Mouse (Mus musculus): ENCODE measurements around the gene Ccdc141.
"Not testable (repeated sequence)": the region's sequence is repeated elsewhere in the genome, so short reads cannot be mapped to it uniquely, and the experiment has no call there.

The Ccdc141 gene

GRCm38 (mm10) chr2:77061871-77062270 is 108.6 kb downstream of the Ccdc141 start:
- peak; percentile 58 for DNase-seq (ENCODE audit: low spot score)

GRCm38 (mm10) chr2:77059596-77059995 is 110.8 kb downstream of the Ccdc141 start:
- DNase-seq (ENCODE audit: low spot score), result no peak

GRCm38 (mm10) chr2:77056367-77056766 is 114.1 kb downstream of the Ccdc141 start:
- DNase-seq (ENCODE audit: low spot score), result no peak

GRCm38 (mm10) chr2:77042912-77043311 is 127.5 kb downstream of the Ccdc141 start:
- no peak for DNase-seq (ENCODE audit: low spot score)

- DNase-seq (ENCODE audit: low spot score), result no peak
These were observed 130.8 kb downstream of the Ccdc141 start for GRCm38 (mm10) chr2:77039683-77040082.

GRCm38 (mm10) chr2:77039281-77039680 is 131.2 kb downstream of the Ccdc141 start:
- DNase-seq (ENCODE audit: low spot score), result no peak

GRCm38 (mm10) chr2:77037211-77037610 is 133.2 kb downstream of the Ccdc141 start:
- DNase-seq (ENCODE audit: low spot score), result no peak

- no peak for DNase-seq (ENCODE audit: low spot score)
These were observed 136.3 kb downstream of the Ccdc141 start for GRCm38 (mm10) chr2:77034112-77034511.

- no peak for DNase-seq (ENCODE audit: low spot score)
These were observed 136.9 kb downstream of the Ccdc141 start for GRCm38 (mm10) chr2:77033322-77034060.

- DNase-seq (ENCODE audit: low spot score), result no peak
These were observed 149.8 kb downstream of the Ccdc141 start for GRCm38 (mm10) chr2:77020649-77021048.

- DNase-seq (ENCODE audit: low spot score), result no peak
These were observed 152.7 kb downstream of the Ccdc141 start for GRCm38 (mm10) chr2:77017735-77018134.

- not testable (repeated sequence) for DNase-seq (ENCODE audit: low spot score)
These were observed 157.0 kb downstream of the Ccdc141 start for GRCm38 (mm10) chr2:77013449-77013848.

- no peak for DNase-seq (ENCODE audit: low spot score)
These were observed 158.5 kb downstream of the Ccdc141 start for GRCm38 (mm10) chr2:77011981-77012380.

- no peak for DNase-seq (ENCODE audit: low spot score)
These were observed 163.4 kb downstream of the Ccdc141 start for GRCm38 (mm10) chr2:77007015-77007414.

- no peak for DNase-seq (ENCODE audit: low spot score)
These were observed 167.3 kb downstream of the Ccdc141 start for GRCm38 (mm10) chr2:77003148-77003547.

- no peak for DNase-seq (ENCODE audit: low spot score)
These were observed 172.1 kb downstream of the Ccdc141 start for GRCm38 (mm10) chr2:76998351-76998750.

- DNase-seq (ENCODE audit: low spot score), result no peak
These were observed 177.8 kb downstream of the Ccdc141 start for GRCm38 (mm10) chr2:76992493-76993201.

- no peak for DNase-seq (ENCODE audit: low spot score)
These were observed 183.1 kb downstream of the Ccdc141 start for GRCm38 (mm10) chr2:76987317-76987716.

- DNase-seq (ENCODE audit: low spot score), result no peak
These were observed 186.1 kb downstream of the Ccdc141 start for GRCm38 (mm10) chr2:76984384-76984783.

GRCm38 (mm10) chr2:76983601-76984000 is 186.8 kb downstream of the Ccdc141 start:
- DNase-seq (ENCODE audit: low spot score), result no peak

- DNase-seq (ENCODE audit: low spot score), result no peak
These were observed 187.9 kb downstream of the Ccdc141 start, which contains the start of gene Ttn for GRCm38 (mm10) chr2:76982391-76983145. Ttn (minus strand) TSS chr2:76982547.

GRCm38 (mm10) chr2:76981717-76982116 is 188.7 kb downstream of the Ccdc141 start:
- no peak for DNase-seq (ENCODE audit: low spot score)

GRCm38 (mm10) chr2:76980146-76980545 is 190.3 kb downstream of the Ccdc141 start:
- DNase-seq (ENCODE audit: low spot score), result no peak
